Mouse (Mus musculus) brain, adult 2 months (tissue): ENCODE measurements at regions not wholly inside any gene's neighbourhood (a gene's known extent, or its start where the extent isn't known, plus 50 kb on each side); places are given as distances from the start of the nearest gene placed in this dataset.

Experiments used
- DNase-seq: peaks from one replicate; pipeline ENCODE4 v3.0.0; 2011; ENCODE audit warnings: low read depth, low spot score

DNA sequence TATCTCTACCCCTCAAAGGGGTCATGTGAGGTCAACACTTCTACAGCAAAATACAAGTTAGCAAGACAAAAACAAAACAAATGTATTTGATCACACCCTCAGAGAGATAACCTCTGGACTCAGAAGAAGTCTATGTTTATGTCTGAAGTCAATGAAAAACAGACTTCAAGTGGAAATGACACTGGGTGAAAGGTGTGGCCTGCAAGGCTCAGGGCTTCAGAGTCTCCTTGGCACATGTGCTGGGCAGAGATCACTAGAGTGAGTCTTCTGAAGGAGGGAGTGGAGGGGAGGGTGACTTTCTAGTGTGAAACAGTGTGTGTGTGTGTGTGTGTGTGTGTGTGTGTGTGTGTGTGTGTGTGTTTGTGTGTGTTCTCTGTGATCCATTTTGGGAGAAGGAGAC is 68.2 kb downstream of the Il12a start:
- DNase-seq, result no peak

- peak; percentile 73 for DNase-seq
Measured at GRCm38 (mm10) chr3:68759375-68759774, 68.9 kb downstream of the Il12a start.

DNA sequence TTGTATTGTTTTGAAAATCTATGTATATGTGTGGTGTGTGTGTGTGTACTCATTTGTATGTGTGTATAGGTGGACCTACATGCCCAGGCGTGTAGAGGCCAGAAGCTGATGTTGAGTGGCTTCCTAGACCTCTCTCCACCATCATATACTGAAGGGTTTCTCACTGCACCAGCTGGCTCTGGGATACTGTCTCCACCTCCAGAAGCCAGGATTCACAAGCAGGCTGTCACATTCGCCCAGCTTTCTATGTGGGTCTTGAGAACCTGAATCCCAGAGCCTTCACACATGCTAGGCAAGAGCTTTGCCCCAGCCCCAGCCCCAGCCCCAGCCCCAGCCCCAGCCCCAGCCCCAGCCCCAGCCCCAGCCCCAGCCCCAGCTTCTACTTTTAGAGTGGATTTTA is 70.4 kb downstream of the Il12a start:
- peak; percentile 68 for DNase-seq

GRCm38 (mm10) chr3:68761242-68761625 is 70.8 kb downstream of the Il12a start:
- DNase-seq, result no peak

- DNase-seq, result no peak
Measured at GRCm38 (mm10) chr3:68761626-68762331, 71.3 kb downstream of the Il12a start.

GRCm38 (mm10) chr3:68762988-68763387 is 72.5 kb downstream of the Il12a start:
- no peak for DNase-seq

GRCm38 (mm10) chr3:68764336-68764735 is 73.9 kb downstream of the Il12a start:
- DNase-seq, result no peak

DNA sequence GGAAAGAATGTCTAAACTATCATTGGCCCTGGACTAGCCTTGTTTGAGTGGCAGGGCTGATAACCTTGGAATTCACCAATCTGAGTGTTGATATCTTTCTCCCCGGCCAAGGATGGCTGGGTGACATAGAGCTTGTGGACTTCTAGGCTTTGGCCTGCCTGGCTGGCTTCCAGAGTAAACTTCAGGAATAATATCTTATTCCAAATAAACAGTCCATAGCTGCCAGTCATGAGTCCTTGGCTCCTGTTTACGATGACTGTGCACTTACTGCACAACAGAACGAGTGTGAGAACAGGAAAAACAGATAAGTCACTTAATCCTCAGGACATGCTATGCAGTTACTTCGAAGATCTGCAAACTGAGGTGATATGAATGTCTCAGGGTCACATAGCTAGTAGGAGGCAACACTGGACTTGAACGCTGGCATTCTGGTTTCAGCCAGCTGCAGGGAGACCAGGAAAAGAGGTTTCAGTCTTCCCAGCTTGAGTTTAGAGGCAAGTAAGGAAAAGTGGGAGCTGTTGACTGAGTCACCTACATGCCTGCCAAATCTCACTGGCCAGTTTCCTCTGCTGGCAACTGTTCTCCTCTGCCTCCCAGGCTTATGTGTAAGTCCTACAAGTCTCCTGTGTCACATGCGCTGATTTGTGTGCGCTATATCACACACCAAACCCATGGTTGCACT is 74.6 kb downstream of the Il12a start:
- DNase-seq, result peak; percentile 89

DNA sequence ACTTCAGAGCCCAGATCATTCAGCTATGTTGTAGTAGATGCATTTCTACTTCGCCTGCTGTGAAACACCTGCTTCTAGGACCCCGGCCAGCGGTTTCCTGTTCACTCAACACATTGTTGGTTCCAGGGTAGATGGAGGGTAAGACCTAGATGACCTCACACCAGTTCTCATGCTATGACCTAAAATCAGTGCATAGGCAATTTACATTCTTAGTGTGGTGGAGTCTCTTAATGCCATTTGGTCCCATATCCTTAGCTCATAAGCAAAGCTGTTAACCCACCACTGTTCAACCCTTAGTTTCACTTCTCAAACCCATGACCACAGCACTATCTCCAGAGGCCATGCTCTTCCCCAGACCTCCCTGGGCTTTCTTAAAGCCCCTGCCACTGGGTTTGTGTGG is 81.1 kb downstream of the Il12a start:
- no peak for DNase-seq

GRCm38 (mm10) chr3:68777801-68778200 is 87.4 kb downstream of the Il12a start:
- DNase-seq, result no peak

DNA sequence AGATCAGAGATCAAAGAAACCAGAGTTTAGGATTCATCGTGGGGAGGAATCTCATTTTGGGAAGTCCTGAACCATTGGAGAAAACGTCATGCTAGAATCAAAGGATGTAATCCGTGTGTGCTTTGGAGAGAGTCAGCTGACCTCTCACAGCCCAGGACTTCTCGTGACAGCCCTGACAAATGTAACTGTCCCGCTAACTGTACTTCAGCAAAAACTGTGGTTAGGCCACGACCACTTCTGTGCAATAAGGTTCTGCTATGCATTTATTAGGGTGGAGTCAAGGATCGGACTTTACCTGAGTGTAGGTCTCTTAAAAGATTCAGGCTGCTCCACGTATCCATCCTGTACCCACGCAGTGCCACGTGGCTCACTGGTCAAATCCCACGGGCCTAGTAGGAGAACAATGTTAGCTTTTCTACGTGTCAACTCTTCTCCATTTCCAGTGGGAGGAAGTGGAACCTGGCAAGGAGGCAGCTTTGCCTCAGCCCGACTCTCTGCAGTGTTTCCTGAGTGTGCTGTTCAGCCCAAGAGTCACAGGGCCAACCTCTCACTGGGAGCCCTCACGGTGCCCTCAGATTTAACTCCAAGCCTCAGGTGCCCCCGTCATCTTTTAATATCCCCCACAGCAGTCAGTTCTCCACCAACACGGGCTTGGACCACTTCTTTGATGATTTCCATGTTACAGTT is 88.1 kb downstream of the Il12a start:
- no peak for DNase-seq

DNA sequence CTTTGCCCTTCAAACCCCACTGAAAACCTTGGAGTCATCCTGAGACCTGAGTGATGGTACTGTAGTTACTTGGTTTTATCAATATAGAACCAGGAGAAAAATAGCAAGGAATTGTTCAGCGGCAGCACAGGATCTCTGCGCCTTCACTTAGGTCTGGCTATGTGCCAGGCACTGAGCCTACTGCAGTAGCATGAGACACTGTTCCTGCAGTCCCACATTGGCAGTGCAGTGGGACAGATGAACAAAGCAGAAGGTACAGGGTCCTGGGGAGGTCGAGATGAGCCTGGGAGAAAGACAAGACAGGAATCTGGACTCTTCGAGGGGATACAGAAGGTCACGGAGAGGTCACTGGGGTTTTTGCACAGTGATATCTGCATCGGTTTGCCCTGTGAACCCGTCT is 88.5 kb upstream of the 1110032F04Rik start:
- DNase-seq, result peak; percentile 41

GRCm38 (mm10) chr3:68781466-68781865 is 87.9 kb upstream of the 1110032F04Rik start:
- DNase-seq, result no peak

DNA sequence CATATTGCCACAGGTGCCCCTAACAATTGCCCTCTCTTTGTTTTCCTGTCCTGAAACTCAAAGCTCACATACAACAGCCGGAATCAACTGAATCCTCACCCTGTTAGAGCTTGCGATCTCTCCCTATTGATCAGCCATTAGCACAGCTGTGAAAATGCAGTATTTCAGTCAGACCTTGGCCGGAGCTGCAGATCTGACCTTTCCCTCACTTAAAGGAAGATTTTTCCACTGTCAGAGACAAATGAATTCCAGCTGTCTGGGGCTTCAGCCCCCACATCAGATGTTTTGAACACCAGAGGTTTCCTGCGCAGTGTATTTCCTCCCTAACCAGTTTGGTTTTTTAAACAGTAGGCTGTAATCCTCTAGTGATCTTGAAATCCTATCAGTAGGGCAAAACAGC is 87.0 kb upstream of the 1110032F04Rik start:
- no peak for DNase-seq

DNA sequence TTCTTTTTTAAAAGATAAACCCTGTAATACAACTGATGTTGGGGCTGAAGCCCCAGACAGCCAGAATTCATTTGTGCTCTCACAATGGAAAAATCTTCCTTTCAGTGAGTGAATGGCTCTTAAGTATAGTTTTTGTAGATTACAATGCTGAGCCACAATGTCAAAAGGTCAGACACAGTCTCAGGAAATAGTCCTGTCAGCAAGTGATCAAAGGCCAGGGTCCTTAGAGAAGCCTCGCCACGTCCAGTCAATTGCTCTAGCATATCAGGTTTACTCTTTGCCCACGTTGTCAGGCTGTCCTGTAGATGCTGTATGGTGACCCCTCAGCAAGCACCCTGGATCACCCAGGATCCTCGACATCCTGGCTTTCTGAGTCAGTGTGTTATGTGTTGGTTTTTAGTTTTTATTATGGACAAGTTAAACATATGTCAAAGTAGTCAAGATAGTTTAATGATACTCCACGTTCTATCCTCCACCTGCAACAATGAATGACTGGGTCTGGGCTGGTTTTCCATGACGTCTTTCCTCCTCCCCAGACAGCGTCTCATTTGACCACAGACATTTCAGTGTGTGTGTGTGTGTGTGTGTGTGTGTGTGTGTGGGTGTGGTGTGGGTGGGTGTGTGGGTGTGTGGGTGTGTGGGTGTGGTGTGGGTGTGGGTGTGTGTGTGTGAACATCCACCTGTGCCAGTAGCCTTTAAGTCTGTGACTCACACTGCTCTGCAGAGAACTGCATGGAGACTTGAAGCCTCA is 85.5 kb upstream of the 1110032F04Rik start:
- DNase-seq, result no peak

DNA sequence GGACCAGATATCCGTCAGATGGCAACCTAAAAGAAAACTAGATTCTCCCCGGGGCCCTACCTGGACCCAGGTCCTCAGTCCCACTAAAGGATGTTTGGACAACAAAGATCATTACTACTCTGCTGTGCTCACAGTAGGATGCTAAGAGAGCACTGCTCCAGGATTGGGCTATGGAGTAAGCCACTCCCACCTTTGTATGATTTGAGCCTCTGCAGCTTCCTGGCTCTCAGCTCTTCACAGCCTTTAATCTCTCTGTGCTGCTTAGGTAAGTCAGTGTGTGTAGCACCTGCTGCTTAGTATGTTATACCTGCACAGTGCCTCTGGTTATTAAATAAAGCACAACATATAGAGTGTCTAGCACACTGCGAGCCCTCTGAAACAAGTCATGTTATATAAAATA is 82.6 kb upstream of the 1110032F04Rik start:
- DNase-seq, result no peak

DNA sequence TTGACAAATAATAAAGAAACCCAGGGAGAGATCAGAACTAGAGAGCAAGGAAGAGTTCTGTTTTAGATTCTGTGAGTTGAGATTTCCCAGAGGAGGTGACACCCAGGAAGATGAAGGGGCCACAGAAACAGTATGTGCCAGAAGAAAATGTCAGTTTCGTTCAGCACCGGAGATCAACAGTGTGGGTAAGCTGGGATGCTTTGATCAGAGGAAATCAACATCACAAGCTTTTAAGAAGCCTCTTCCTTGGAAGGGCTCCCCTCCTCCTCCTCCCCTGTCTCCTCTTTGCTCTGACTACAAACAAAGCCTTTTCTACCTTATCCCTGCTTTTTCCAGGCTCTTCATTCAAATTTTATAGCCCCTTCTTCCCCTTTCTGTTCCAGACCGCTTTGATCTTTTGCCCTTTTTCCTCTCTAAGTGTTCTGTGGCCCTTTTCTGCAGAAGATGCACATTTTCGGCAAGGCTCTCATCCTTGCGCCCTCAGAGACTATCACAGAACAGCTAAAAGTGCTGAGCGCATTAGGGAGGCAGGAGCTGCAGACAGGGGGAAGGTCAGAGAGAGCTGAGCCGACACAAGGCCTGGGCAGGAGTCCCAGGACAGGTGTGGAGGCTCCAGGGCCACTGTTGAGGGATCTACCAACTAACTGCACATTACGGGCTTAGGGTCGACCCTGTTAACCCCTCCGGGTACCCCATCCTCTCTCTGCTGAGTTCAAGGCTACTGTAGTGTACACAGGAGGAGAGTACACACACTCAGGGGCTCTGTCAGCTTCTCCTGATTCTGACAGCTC is 81.8 kb upstream of the 1110032F04Rik start:
- DNase-seq, result no peak

DNA sequence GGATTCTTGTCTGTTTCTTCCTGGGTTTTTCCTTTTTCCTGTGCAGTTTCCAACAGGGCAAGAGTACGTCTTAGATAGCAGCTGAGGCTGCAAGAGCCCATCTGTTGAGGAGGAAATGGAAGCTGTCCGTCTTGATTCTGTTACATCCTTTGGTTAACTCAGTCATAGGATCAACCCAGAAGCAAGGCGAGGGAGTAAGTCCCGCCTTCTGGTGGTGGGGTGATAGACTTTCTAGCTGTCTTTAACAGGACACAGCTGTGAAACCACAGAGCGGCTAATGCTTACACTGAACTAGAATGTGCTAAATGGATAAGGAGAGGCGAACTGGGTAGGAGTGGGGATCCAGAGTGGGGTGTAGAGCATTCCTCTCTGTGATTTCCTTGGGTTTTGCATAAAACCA is 79.9 kb upstream of the 1110032F04Rik start:
- DNase-seq, result peak; percentile 14

DNA sequence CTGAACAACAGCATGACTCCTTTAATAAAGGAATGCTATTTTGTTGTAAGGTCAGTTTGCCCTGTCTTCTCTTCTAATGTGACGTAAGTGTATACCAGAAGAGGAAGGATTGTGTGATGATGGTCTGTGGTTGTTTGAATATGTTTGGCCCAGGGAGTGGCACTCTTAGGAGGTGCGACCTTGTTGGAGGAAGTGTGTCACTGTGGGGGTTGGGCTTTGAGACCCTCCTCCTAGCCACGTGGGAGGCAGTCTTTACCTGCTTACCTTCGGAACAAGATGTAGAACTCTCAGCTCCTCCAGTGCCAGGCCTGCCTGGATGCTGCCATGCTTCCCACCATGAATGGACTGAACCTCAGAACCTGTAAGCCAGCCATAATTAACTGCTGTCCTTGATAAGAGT is 78.9 kb upstream of the 1110032F04Rik start:
- DNase-seq, result no peak

- no peak for DNase-seq
Measured at GRCm38 (mm10) chr3:68792883-68793282, 76.5 kb upstream of the 1110032F04Rik start.

GRCm38 (mm10) chr3:68793923-68794322 is 75.5 kb upstream of the 1110032F04Rik start:
- peak; percentile 30 for DNase-seq
